ENCODE assay signal across 8 mouse cellular contexts in the genomic region with DNA sequence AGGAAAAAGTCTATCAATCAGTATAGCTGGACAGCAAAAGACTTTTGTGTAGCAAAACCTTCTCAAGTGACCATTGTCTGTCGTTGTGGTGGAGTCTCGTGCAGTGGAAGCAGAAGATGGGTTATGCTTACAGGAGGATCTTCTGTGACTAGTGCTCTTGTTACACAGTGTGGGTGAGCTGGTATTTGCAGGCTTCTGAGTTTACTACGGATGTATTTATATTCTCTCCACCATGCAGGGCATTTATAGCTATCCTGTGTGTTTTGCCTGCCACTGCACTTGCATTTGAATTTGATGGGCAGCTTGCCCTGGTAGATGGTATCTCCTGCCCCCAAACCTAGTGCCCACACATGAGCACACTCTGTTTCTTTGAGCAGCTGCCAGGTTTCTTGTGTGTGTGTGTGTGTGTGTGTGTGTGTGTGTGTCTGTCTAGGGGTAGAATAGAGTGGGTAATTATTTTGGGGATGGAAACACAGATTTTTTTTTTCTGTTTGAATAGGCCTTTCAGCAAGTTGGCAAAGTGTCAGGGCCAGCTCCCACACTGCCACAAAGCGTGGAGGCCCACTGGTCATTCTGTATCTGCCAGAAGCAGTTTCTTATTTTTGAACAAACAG.
DNase-seq lines count a peak whose midpoint lies in the region; ATAC-seq lines count a peak whose summit lies in the region.
"Had no signal": no experiment of that assay in that cellular context is flagged by ENCODE, and none has a peak within 500 bp of the region (broad histone marks: within the 10 kb centered on the region; RNA-seq: fewer than 3 reads in every experiment).

No protein-coding gene starts in this region.

- peak; percentile 87 for DNase-seq in brain, adult 2 months (ENCODE audit: low read depth, low spot score)
- peak; percentile 38 for DNase-seq in cerebellum, adult 11-12 months
- peak; percentile 18 for DNase-seq in kidney, postnatal 10 days
- DNase-seq in limb, embryonic 10.5 days (ENCODE audit: low spot score), result no peak
- no peak for DNase-seq in liver, embryonic 11.5 days (ENCODE audit: low spot score)

- H3K4me2 ChIP-seq in midbrain, embryonic 15.5 days, result no peak overlapping the region
- no peak overlapping the region for H3K4me2 ChIP-seq in liver, embryonic 11.5 days
- H3K4me2 ChIP-seq: heart, embryonic 13.5 days had no signal

- H3K9me3 ChIP-seq in midbrain, embryonic 15.5 days, result peaks cover 6% of the 10 kb centered on the region; the same call in 1 of the 2 replicates
- H3K9me3 ChIP-seq in limb, embryonic 10.5 days (replicated peaks), result no peaks in the 10 kb centered on the region
- H3K9me3 ChIP-seq in liver, embryonic 11.5 days (ENCODE audit: control insufficient read depth, low read length), result no peaks in the 10 kb centered on the region
- H3K9me3 ChIP-seq: heart, embryonic 13.5 days had no signal

- H3K9ac ChIP-seq in midbrain, embryonic 15.5 days, result no peak overlapping the region
- no peak overlapping the region for H3K9ac ChIP-seq in liver, embryonic 11.5 days (ENCODE audit: low read depth, low read length)
- H3K9ac ChIP-seq: heart, embryonic 13.5 days had no signal

- ATAC-seq in midbrain, embryonic 15.5 days (replicated peaks), result peak; percentile 54; the same call in 1 of the 2 replicates
- ATAC-seq in liver, embryonic 11.5 days (replicated peaks; ENCODE audit: low FRiP score), result no peak
- ATAC-seq in megakaryocyte, adult 5-6 weeks (ENCODE audit: poor library complexity, severe bottlenecking), result no peak

- 50% methylated on average over 4 of the region's 4 CpGs for WGBS in midbrain, embryonic 15.5 days
- whole genome bisulfite sequencing in limb, embryonic 10.5 days, result 78% methylated on average over 4 of the region's 4 CpGs
- WGBS in liver, embryonic 11.5 days, result 73% methylated on average over 4 of the region's 4 CpGs

- H3K27ac ChIP-seq in midbrain, embryonic 15.5 days, result peak overlapping the region; percentile 62
- no peak overlapping the region for H3K27ac ChIP-seq in limb, embryonic 10.5 days
- no peak overlapping the region for H3K27ac ChIP-seq in liver, embryonic 11.5 days (ENCODE audit: low read depth, low read length)

- H3K36me3 ChIP-seq in midbrain, embryonic 15.5 days (replicated peaks), result no peaks in the 10 kb centered on the region
- peaks cover 4% of the 10 kb centered on the region; the same call in 1 of the 2 replicates for H3K36me3 ChIP-seq in limb, embryonic 10.5 days
- H3K36me3 ChIP-seq in liver, embryonic 11.5 days (ENCODE audit: control insufficient read depth, insufficient read depth, low read length), result no peaks in the 10 kb centered on the region
- H3K36me3 ChIP-seq: heart, embryonic 13.5 days had no signal

- H3K27me3 ChIP-seq in midbrain, embryonic 15.5 days (replicated peaks), result no peaks in the 10 kb centered on the region
- no peaks in the 10 kb centered on the region for H3K27me3 ChIP-seq in limb, embryonic 10.5 days (ENCODE audit: low read depth, poor library complexity, severe bottlenecking)
- no peaks in the 10 kb centered on the region for H3K27me3 ChIP-seq in liver, embryonic 11.5 days (replicated peaks; ENCODE audit: control insufficient read depth, insufficient read depth, low read length)
- H3K27me3 ChIP-seq: heart, embryonic 13.5 days had no signal

- H3K4me1 ChIP-seq in midbrain, embryonic 15.5 days, result peaks cover 21% of the 10 kb centered on the region
- H3K4me1 ChIP-seq in limb, embryonic 10.5 days, result no peaks in the 10 kb centered on the region
- H3K4me1 ChIP-seq in liver, embryonic 11.5 days (replicated peaks; ENCODE audit: control insufficient read depth, insufficient read depth, low read length), result no peaks in the 10 kb centered on the region

- no peak overlapping the region for H3K4me3 ChIP-seq in midbrain, embryonic 15.5 days
- H3K4me3 ChIP-seq in limb, embryonic 10.5 days, result no peak overlapping the region
- H3K4me3 ChIP-seq in liver, embryonic 11.5 days (ENCODE audit: low read depth, low read length), result no peak overlapping the region
- H3K4me3 ChIP-seq: heart, embryonic 13.5 days had no signal

Comparison
In these comparisons a context has a peak if more than half of its experiments do, and no peak if none do; other contexts are left out.
1. DNase-seq: peak in brain, adult 2 months (single experiment), cerebellum, adult 11-12 months (single experiment) and kidney, postnatal 10 days (single experiment); none in limb, embryonic 10.5 days (single experiment) and liver, embryonic 11.5 days (single experiment).